Mouse (Mus musculus) cerebral cortex, adult 2 months (tissue): Measurements from ENCODE around the gene Olfr478.

ENCODE experiments used
- WGBS: fragments of 180-500 bp; shearing (Covaris S2); methylation state at CpG from one replicate; pipeline ENCODE4 v1.1.7; 2018; 5-methylcytosine and 5-hydroxymethylcytosine counted together

Gene Olfr478

DNA sequence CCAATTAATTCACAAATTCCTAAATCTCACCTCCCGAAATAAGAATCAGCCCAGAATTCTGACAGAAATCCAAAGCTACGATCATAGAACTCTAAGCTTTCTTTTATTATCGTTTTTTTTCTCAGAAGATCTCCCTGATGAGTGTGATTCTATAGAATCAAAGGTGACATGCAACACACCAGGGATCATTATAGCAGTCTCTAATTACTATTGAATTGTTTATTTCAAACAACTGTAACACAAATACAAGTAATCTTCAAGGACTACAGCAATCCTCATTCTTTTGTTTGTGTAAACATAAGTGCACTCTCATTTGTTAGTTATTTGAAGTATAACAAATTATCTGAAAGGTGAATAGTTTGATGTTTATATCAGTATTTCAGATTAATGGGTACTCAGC is at the start of gene Olfr478:
Gene Olfr478 (minus strand): TSS at position 101 of the 400 bp plus-strand sequence.
- WGBS = 70% methylated on average over 3 of the region's 3 CpGs

GRCm38 (mm10) chr7:108079555-108079954 is 45.8 kb upstream of the Olfr478 start, which contains the start of gene Olfr481:
Gene Olfr481 (plus strand): TSS chr7:108079855.

DNA sequence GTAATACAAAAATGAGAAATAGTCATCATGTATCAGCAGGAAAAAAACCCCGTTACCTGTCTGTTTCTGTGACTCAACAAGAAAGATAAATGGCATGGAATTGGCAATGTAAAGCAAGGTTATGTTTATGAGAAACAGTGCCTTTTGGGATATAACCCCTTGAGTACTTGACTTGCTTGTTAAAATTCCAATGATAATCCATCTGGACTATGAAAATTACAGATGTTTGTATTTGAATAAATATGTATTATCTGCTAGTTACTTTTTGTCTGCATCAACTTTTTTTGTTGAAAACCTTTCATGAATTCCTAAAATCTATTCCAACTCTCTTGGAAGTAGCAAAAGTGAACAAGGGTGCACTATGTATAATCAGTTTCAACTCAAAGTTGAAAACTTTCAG is 33.5 kb upstream of the Olfr478 start, which contains the start of gene Olfr480:
Gene Olfr480 (minus strand): TSS at position 101 of the 400 bp plus-strand sequence.
- 76% methylated on average over 1 of the region's 1 CpGs for WGBS

DNA sequence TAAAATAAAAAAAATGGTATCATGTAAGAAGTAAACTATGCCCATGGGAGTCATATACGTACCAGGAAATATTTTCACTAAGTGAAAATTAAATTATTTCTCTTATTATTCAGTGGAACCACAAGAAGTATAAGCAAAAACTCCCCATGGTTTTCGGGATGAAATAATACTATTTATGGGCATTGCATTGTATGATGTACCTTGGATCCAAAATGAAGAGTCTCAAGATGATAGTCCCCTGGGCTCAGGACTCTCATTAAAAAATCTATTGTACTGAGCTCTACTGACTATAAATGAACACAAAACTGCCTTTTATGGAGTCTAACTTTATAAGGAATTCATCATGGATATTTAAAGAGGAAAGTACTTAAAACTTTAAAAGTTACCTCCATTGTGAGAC is 16.6 kb upstream of the Olfr478 start, which contains the start of gene Olfr479:
Gene Olfr479 (plus strand): TSS at position 301 of the 400 bp plus-strand sequence.
- 91% methylated on average over 2 of the region's 2 CpGs for WGBS

GRCm38 (mm10) chr7:107986393-107986792 is 47.4 kb downstream of the Olfr478 start, which contains the start of gene Olfr477:
Gene Olfr477 (plus strand): TSS chr7:107986693.
- WGBS = 79% methylated on average over 2 of the region's 2 CpGs
